Mouse (Mus musculus) bone marrow macrophage, adult 2 months (primary cell): Measurements from ENCODE around the gene Hspb1. TPM values are rescaled to one million over a fixed set of nuclear protein-coding genes. Genes with fewer than 3 reads are reported as not detected.

Experiments
- H3K27ac ChIP-seq: 2 replicates; pipeline ENCODE4 v1.5.1; 2012; ENCODE audit warnings: low read depth, low read length; ENCODE audit not compliant: insufficient read depth
- H3K4me1 ChIP-seq: 2 replicates; pipeline ENCODE4 v1.6.1; 2012; ENCODE audit warnings: low read length; ENCODE audit not compliant: control insufficient read depth, insufficient read depth
- H3K4me3 ChIP-seq: 2 replicates; pipeline ENCODE4 v1.5.1; 2012; ENCODE audit warnings: mild to moderate bottlenecking, low read length, moderate library complexity; ENCODE audit not compliant: insufficient read depth
- CTCF ChIP-seq: IDR thresholded peaks from 2 replicates; pipeline ENCODE4 v1.5.1; 2012; ENCODE audit warnings: low read depth, mild to moderate bottlenecking, low read length, moderate library complexity
- POLR2A ChIP-seq: IDR thresholded peaks from 2 replicates; pipeline ENCODE4 v1.6.1; 2012; ENCODE audit warnings: mild to moderate bottlenecking, low read depth, low read length, borderline replicate concordance
- polyA plus RNA-seq: library from polyadenylated mRNA; stranded (reverse); fragments of >200 nt; gene quantifications from 2 replicates; pipeline ENCODE4 v1.2.4, GENCODE M21; 2012; ENCODE audit not compliant: missing spikeins, insufficient read depth, insufficient read length

The Hspb1 gene
- polyA plus RNA-seq, 1 experiment = 0.80 TPM

- no peak overlapping the region for H3K27ac ChIP-seq
- TF ChIP-seq CTCF (no peak), POLR2A (no peak)
- peaks cover 41% of the 10 kb centered on the region for H3K4me1 ChIP-seq
- no peak overlapping the region for H3K4me3 ChIP-seq
These were observed 30.3 kb downstream of the Hspb1 start for GRCm38 (mm10) chr5:135918059-135918437.

- Histone ChIP-seq H3K4me3 (no peak overlapping the region), H3K4me1 (peaks cover 36% of the 10 kb centered on the region), H3K27ac (no peak overlapping the region)
- TF ChIP-seq POLR2A (no peak), CTCF (peak; percentile 46; the same call in 1 of the 2 replicates)
These were observed 30.9 kb downstream of the Hspb1 start for GRCm38 (mm10) chr5:135918593-135918992.

GRCm38 (mm10) chr5:135919902-135920301 lies 32.2 kb downstream of the Hspb1 start:
- H3K4me3 ChIP-seq = no peak overlapping the region
- no peak overlapping the region for H3K27ac ChIP-seq
- H3K4me1 ChIP-seq = peaks cover 24% of the 10 kb centered on the region
- TF ChIP-seq POLR2A = no peak
- TF ChIP-seq CTCF = no peak

GRCm38 (mm10) chr5:135923901-135924300 lies 36.2 kb downstream of the Hspb1 start:
- H3K27ac ChIP-seq = no peak overlapping the region

GRCm38 (mm10) chr5:135929685-135930424 lies 42.1 kb downstream of the Hspb1 start:
- H3K4me3 ChIP-seq = no peak overlapping the region
- no peak overlapping the region for H3K27ac ChIP-seq
- H3K4me1 ChIP-seq = peaks cover 19% of the 10 kb centered on the region
- TF ChIP-seq CTCF (no peak), POLR2A (no peak)

More at GRCm38 (mm10) chr5:135923901-135924300, 36.2 kb downstream of the Hspb1 start:
- Histone ChIP-seq H3K4me1 (0 out of 2 replicates have a peak, but pooled peaks cover 3% of the 10 kb centered on the region), H3K4me3 (no peak overlapping the region)
- TF ChIP-seq CTCF (no peak), POLR2A (no peak)

- Histone ChIP-seq H3K27ac (no peak overlapping the region), H3K4me3 (peak overlapping the region; percentile 34; the same call in 1 of the 2 replicates), H3K4me1 (peaks cover 28% of the 10 kb centered on the region)
- TF ChIP-seq POLR2A = no peak
- no peak for TF ChIP-seq CTCF
These were observed 43.8 kb downstream of the Hspb1 start for GRCm38 (mm10) chr5:135931526-135931925.

GRCm38 (mm10) chr5:135932359-135932758 lies 44.6 kb downstream of the Hspb1 start:
- Histone ChIP-seq H3K4me3 (peak overlapping the region; percentile 55), H3K4me1 (peaks cover 28% of the 10 kb centered on the region), H3K27ac (no peak overlapping the region)
- no peak for TF ChIP-seq CTCF
- TF ChIP-seq POLR2A = no peak

GRCm38 (mm10) chr5:135933222-135933899 lies 45.6 kb downstream of the Hspb1 start:
- peaks cover 28% of the 10 kb centered on the region for H3K4me1 ChIP-seq
- H3K27ac ChIP-seq = 0 out of 2 replicates have a peak overlapping the region, but pooled peaks have one; percentile 3
- peak overlapping the region; percentile 98 for H3K4me3 ChIP-seq
- TF ChIP-seq POLR2A (no peak), CTCF (no peak)

- Histone ChIP-seq H3K4me1 (peaks cover 28% of the 10 kb centered on the region), H3K4me3 (peak overlapping the region; percentile 98), H3K27ac (peak overlapping the region; percentile 96)
- no peak for TF ChIP-seq POLR2A
- TF ChIP-seq CTCF = no peak
These were observed 46.3 kb downstream of the Hspb1 start for GRCm38 (mm10) chr5:135933900-135934441.
